Mouse (Mus musculus) hindbrain, embryonic 11.5 days (tissue): ENCODE data around the gene Asb11. TPM values are rescaled to one million over a fixed set of nuclear protein-coding genes. Genes with fewer than 3 reads are reported as not detected.

Source experiments
- ATAC-seq: fragments of 200-750 bp; cut with Nextera tagmentation; 2 replicates; pipeline ENCODE4 v1.8.0; 2017; ENCODE audit warnings: mild to moderate bottlenecking, moderate TSS enrichment, moderate library complexity; ENCODE audit not compliant: low FRiP score
- DNase-seq: peaks from one replicate; pipeline ENCODE4 v3.0.0-alpha.2; 2015; ENCODE audit warnings: low spot score
- H3K27ac ChIP-seq: fragments of 300-500 bp; sonication (generic); 2 replicates; pipeline ENCODE4 v1.5.1; 2014; ENCODE audit warnings: mild to moderate bottlenecking, low read depth, low read length
- H3K27me3 ChIP-seq: fragments of 300-500 bp; sonication (generic); 2 replicates; pipeline ENCODE4 v1.6.1; 2014; ENCODE audit warnings: mild to moderate bottlenecking, low read length, moderate library complexity, mixed read lengths; ENCODE audit not compliant: control insufficient read depth, insufficient read depth
- H3K36me3 ChIP-seq: fragments of 300-500 bp; sonication (generic); 2 replicates; pipeline ENCODE4 v1.6.1; 2014; ENCODE audit warnings: mild to moderate bottlenecking, low read length, moderate library complexity, mixed read lengths; ENCODE audit not compliant: control insufficient read depth, insufficient read depth
- H3K4me1 ChIP-seq: fragments of 300-500 bp; sonication (generic); replicated peaks from 2 replicates; pipeline ENCODE4 v1.6.1; 2014; ENCODE audit warnings: low read length, mixed read lengths; ENCODE audit not compliant: control insufficient read depth, insufficient read depth
- H3K4me2 ChIP-seq: fragments of 300-500 bp; sonication (generic); replicated peaks from 2 replicates; pipeline ENCODE4 v1.6.1; 2014; ENCODE audit warnings: mild to moderate bottlenecking, low read depth, low read length
- H3K4me3 ChIP-seq: fragments of 300-500 bp; sonication (generic); 2 replicates; pipeline ENCODE4 v1.5.1; 2014; ENCODE audit warnings: low read depth, low read length
- H3K9ac ChIP-seq: fragments of 300-500 bp; sonication (generic); 2 replicates; pipeline ENCODE4 v1.6.1; 2014; ENCODE audit warnings: low read depth, low read length
- H3K9me3 ChIP-seq: fragments of 300-500 bp; sonication (generic); 2 replicates; pipeline ENCODE4 v1.6.1; 2016; ENCODE audit warnings: low read length; ENCODE audit not compliant: control insufficient read depth
- WGBS: fragments of 180-500 bp; shearing (Covaris S2); extraction: QIAGEN DNeasy Blood & Tissue Kit; methylation state at CpG from one replicate; pipeline ENCODE4 v1.1.7; 2014; 5-methylcytosine and 5-hydroxymethylcytosine counted together
- polyA plus RNA-seq: library from polyadenylated mRNA; unstranded; fragments of >200 nt; fragmentation: Nextera tagmentation; extraction: Ambion mirVana; gene quantifications from 2 replicates; pipeline ENCODE4 v1.2.1, GENCODE M21; 2014

Gene Asb11
- polyA plus RNA-seq, 1 experiment from 2014 or later: not detected

- Histone ChIP-seq H3K27me3 (no peaks in the 10 kb centered on the region), H3K27ac (no peak overlapping the region), H3K36me3 (no peaks in the 10 kb centered on the region), H3K4me3 (no peak overlapping the region), H3K4me2 (no peak overlapping the region), H3K9ac (no peak overlapping the region), H3K9me3 (no peaks in the 10 kb centered on the region), H3K4me1 (no peaks in the 10 kb centered on the region)
- DNase-seq (no peak), ATAC-seq (no peak)
- WGBS: 100% methylated on average over 2 of the region's 2 CpGs
Observed at GRCm38 (mm10) chrX:164447682-164448071, 10.9 kb downstream of the Asb11 start.

DNA sequence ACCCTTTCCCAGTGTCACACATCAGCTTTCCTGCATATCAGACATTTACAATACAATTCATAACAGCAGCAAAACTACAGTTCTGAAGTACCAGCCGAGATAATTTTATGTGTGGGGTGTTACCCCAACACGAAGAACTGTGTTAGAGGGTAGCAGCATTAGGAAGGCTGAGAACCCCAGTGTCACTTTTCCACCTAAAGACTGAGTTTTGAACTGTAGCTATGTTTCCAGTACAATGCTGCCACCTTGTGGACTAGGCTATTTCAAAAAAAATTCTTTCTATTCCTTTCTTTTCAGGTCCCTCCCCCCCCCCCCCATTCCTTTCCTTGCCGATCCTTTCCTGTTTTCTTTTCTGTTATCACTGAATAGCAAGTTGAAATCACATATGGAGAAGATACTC is 12.4 kb downstream of the Asb11 start:
- Histone ChIP-seq H3K9me3 (no peaks in the 10 kb centered on the region), H3K4me3 (no peak overlapping the region), H3K27me3 (no peaks in the 10 kb centered on the region), H3K4me1 (no peaks in the 10 kb centered on the region), H3K27ac (no peak overlapping the region), H3K4me2 (no peak overlapping the region), H3K9ac (no peak overlapping the region), H3K36me3 (no peaks in the 10 kb centered on the region)
- WGBS: 43% methylated on average over 3 of the region's 3 CpGs
- DNase-seq (peak; percentile 49), ATAC-seq (no peak)

GRCm38 (mm10) chrX:164459205-164459878 is 22.5 kb downstream of the Asb11 start:
- Histone ChIP-seq H3K27ac (no peak overlapping the region), H3K9me3 (no peaks in the 10 kb centered on the region), H3K36me3 (no peaks in the 10 kb centered on the region), H3K27me3 (no peaks in the 10 kb centered on the region), H3K4me2 (no peak overlapping the region), H3K4me3 (no peak overlapping the region), H3K9ac (no peak overlapping the region), H3K4me1 (no peaks in the 10 kb centered on the region)
- ATAC-seq: no peak
- DNase-seq: no peak
- WGBS: 69% methylated on average over 6 of the region's 6 CpGs

GRCm38 (mm10) chrX:164502258-164502657 is 65.5 kb downstream of the Asb11 start:
- Histone ChIP-seq H3K9me3 (no peaks in the 10 kb centered on the region), H3K36me3 (no peaks in the 10 kb centered on the region), H3K9ac (no peak overlapping the region), H3K4me1 (no peaks in the 10 kb centered on the region), H3K27ac (no peak overlapping the region), H3K27me3 (no peaks in the 10 kb centered on the region), H3K4me2 (no peak overlapping the region), H3K4me3 (no peak overlapping the region)
- 89% methylated on average over 2 of the region's 2 CpGs for WGBS
- DNase-seq: no peak
- no peak for ATAC-seq

DNA sequence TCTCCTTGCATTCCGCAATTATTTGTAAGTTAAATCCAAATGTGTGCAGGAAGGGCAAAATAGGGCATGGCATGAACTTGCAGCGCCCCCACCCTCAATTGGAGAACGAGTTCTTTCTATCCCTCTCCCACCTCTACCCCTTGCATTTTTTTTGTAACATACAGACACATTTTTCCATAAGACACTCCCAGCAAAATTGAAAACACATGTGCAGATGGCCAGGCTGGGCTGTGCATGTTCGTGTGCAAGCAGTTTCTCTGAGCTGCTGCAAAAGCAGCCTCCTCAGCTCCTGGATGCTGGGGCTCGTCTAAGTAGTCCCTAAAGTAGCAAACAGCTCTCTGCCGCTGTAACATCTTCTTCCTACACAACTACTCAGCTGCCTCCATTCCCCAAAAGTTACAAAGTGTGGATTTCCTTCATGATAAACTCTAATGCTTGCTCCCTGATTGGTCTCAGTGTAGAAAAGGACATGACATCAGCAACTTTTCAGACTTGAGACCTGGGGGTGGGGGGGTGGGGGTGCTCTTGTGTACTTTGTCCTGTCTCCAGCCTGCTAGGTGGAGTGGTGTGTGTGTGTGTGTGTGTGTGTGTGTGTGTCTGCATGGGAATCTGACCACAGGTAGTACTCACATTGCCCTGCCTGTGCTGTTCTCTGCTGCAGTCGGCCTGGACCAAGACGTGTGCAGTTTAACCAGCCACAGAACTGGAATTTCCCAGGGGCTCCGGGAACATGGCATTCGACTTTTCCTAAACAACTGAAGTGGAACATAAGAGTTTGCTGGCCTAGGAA is 69.1 kb downstream of the Asb11 start, which contains the start of gene Asb9:
Gene Asb9 (plus strand): TSS at position 619 of the 790 bp plus-strand sequence.
- WGBS: 75% methylated on average over 10 of the region's 10 CpGs
- peak; percentile 2 for DNase-seq

DNA sequence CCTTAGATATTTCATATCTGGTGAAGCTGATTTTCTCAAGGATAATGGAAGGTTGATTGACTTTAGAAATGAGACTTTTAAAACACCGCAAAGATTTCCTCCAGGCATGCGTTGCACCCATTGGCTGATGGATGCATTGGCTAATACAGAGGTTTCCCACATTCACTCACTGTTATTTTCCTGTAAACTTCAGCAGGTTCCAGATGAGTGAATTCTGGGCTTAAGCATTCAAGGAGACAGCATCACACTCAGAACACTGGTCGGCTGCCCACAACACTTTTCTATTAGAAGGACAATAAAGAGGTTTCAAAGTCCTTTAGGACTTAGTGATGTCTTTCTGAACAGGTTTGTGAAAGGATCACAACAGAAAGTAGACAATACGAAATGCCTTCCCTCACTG is 70.3 kb downstream of the Asb11 start:
- no peaks in the 10 kb centered on the region for H3K27me3 ChIP-seq
- ATAC-seq (no peak), DNase-seq (no peak)
- H3K4me2 ChIP-seq: no peak overlapping the region
- no peaks in the 10 kb centered on the region for H3K4me1 ChIP-seq
- no peak overlapping the region for H3K4me3 ChIP-seq
- no peak overlapping the region for H3K9ac ChIP-seq
- no peak overlapping the region for H3K27ac ChIP-seq
- 84% methylated on average over 4 of the region's 4 CpGs for WGBS
- H3K9me3 ChIP-seq: no peaks in the 10 kb centered on the region
- H3K36me3 ChIP-seq: no peaks in the 10 kb centered on the region

More for the DNA sequence above, 69.1 kb downstream of the Asb11 start, which contains the start of gene Asb9:
- no peak within 1 kb of the TSS for H3K27ac ChIP-seq
- H3K36me3 ChIP-seq: no peaks in the 10 kb centered on the region
- H3K9ac ChIP-seq: no peak within 1 kb of the TSS
- H3K9me3 ChIP-seq: no peaks in the 10 kb centered on the region
- H3K4me2 ChIP-seq: no peak within 1 kb of the TSS
- ATAC-seq: no peak
- H3K27me3 ChIP-seq: no peaks in the 10 kb centered on the region
- no peak within 1 kb of the TSS for H3K4me3 ChIP-seq
- H3K4me1 ChIP-seq: no peaks in the 10 kb centered on the region

- H3K4me2 ChIP-seq: no peak overlapping the region
- no peaks in the 10 kb centered on the region for H3K36me3 ChIP-seq
- ATAC-seq (no peak), DNase-seq (no peak)
- no peak overlapping the region for H3K4me3 ChIP-seq
- H3K27ac ChIP-seq: no peak overlapping the region
- no peaks in the 10 kb centered on the region for H3K9me3 ChIP-seq
- WGBS: 57% methylated on average over 3 of the region's 3 CpGs
- H3K27me3 ChIP-seq: no peaks in the 10 kb centered on the region
- no peaks in the 10 kb centered on the region for H3K4me1 ChIP-seq
- no peak overlapping the region for H3K9ac ChIP-seq
Observed at GRCm38 (mm10) chrX:164508728-164509127, 71.9 kb downstream of the Asb11 start.
